Mouse (Mus musculus) limb, embryonic 13.5 days (tissue): ENCODE data around the gene Plin3. TPM values are rescaled to one million over a fixed set of nuclear protein-coding genes. Genes with fewer than 3 reads are reported as not detected.

ENCODE experiments used
- ATAC-seq: fragments of 200-750 bp; cut with Nextera tagmentation; 2 replicates; pipeline ENCODE4 v1.8.0; 2017; ENCODE audit warnings: low read depth, moderate number of reproducible peaks, moderate TSS enrichment; ENCODE audit not compliant: low FRiP score
- H3K27ac ChIP-seq: fragments of 300-500 bp; sonication (generic); 2 replicates; pipeline ENCODE4 v1.5.1; 2015; ENCODE audit warnings: inconsistent platforms, mild to moderate bottlenecking, moderate library complexity
- H3K27me3 ChIP-seq: fragments of 300-500 bp; sonication (generic); 2 replicates; pipeline ENCODE4 v1.6.1; 2015; ENCODE audit warnings: mild to moderate bottlenecking, inconsistent platforms
- H3K36me3 ChIP-seq: fragments of 300-500 bp; sonication (generic); 2 replicates; pipeline ENCODE4 v1.6.1; 2015; ENCODE audit warnings: inconsistent platforms, mild to moderate bottlenecking, moderate library complexity
- H3K4me1 ChIP-seq: fragments of 300-500 bp; sonication (generic); 2 replicates; pipeline ENCODE4 v1.6.1; 2015; ENCODE audit warnings: inconsistent platforms
- H3K4me2 ChIP-seq: fragments of 300-500 bp; sonication (generic); replicated peaks from 2 replicates; pipeline ENCODE4 v1.6.1; 2015; ENCODE audit warnings: inconsistent platforms, mild to moderate bottlenecking, moderate library complexity
- H3K4me3 ChIP-seq: fragments of 300-500 bp; sonication (generic); 2 replicates; pipeline ENCODE4 v1.5.1; 2015; ENCODE audit warnings: moderate library complexity, mild to moderate bottlenecking, inconsistent platforms
- H3K9ac ChIP-seq: fragments of 300-500 bp; sonication (generic); 2 replicates; pipeline ENCODE4 v1.6.1; 2015; ENCODE audit warnings: mild to moderate bottlenecking, inconsistent platforms
- H3K9me3 ChIP-seq: fragments of 300-500 bp; sonication (generic); 2 replicates; pipeline ENCODE4 v1.6.1; 2016; ENCODE audit warnings: inconsistent platforms
- WGBS: fragments of 180-500 bp; shearing (Covaris S2); methylation state at CpG from one replicate; pipeline ENCODE4 v1.1.7; 2015; 5-methylcytosine and 5-hydroxymethylcytosine counted together
- polyA plus RNA-seq: library from polyadenylated mRNA; unstranded; fragments of >200 nt; fragmentation: Nextera tagmentation; extraction: Ambion mirVana; gene quantifications from 2 replicates; pipeline ENCODE4 v1.2.1, GENCODE M21; 2015

Plin3 gene
- polyA plus RNA-seq, 1 experiment from 2014 or later, result 78.1 TPM

DNA sequence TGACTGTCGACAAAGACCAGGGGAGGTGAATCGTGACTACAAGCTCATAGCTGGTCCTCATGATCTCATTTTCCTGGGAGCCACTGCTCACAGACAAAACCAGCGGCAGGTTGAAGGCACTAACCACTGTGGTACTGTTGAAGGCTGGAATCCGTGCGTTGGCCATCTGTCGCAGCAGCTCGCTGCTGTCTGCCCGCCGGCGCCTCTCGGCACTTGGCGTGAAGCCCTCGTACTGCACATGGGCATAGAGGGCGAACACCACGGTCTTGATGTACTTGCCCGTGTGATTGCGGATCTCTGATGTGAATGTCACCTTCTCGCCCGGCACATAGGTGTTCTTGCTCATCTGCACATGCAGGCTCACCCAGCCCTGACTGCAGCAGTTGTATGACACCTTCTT lies 1.6 kb upstream of the Plin3 start:
- H3K4me1 ChIP-seq, result peaks cover 24% of the 10 kb centered on the region
- H3K4me3 ChIP-seq, result no peak overlapping the region
- ATAC-seq, result no peak
- H3K9me3 ChIP-seq, result no peaks in the 10 kb centered on the region
- no peak overlapping the region for H3K27ac ChIP-seq
- H3K36me3 ChIP-seq, result no peaks in the 10 kb centered on the region
- H3K9ac ChIP-seq, result no peak overlapping the region
- H3K4me2 ChIP-seq, result no peak overlapping the region
- WGBS, result 88% methylated on average over 19 of the region's 19 CpGs
- no peaks in the 10 kb centered on the region for H3K27me3 ChIP-seq

- H3K4me3 ChIP-seq, result no peak overlapping the region
- H3K27me3 ChIP-seq, result no peaks in the 10 kb centered on the region
- no peaks in the 10 kb centered on the region for H3K36me3 ChIP-seq
- H3K9me3 ChIP-seq, result no peaks in the 10 kb centered on the region
- 62% methylated on average over 1 of the region's 1 CpGs for WGBS
- H3K4me1 ChIP-seq, result peaks cover 33% of the 10 kb centered on the region
- no peak overlapping the region for H3K4me2 ChIP-seq
- ATAC-seq, result no peak
- H3K27ac ChIP-seq, result no peak overlapping the region
- no peak overlapping the region for H3K9ac ChIP-seq
Observed at GRCm38 (mm10) chr17:56293291-56293690, 618 bp upstream of the Plin3 start.

DNA sequence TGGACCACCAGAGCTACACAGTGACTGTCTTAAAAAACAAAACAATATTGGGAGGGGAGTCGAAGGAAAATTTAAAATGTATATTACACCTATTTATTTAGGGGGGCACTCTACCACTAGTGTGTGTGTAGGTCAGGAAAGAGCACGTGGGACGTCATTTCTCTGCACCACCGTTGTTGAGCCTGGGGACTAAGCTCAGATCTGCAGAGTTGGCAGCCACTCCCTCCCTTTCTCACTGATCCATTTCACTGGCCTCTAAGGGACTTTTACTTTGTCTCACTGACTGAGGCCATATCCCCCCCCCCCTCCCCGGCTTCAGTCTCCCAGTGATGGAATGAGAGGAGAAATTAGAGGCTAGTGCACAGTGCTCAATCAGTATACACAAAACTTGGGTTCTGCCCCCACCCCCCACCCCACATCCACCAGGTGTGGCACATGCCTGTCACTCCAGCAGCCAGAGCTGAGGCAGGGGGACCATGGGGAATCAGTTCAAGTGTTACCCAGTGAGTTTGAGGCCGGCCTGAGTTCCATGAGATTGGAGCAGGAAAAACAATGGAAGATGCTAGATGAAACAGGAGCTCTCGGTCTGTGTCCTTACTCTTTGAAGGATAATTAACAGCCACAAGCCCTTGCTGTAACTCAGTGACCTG lies 722 bp downstream of the Plin3 start:
- Histone ChIP-seq H3K27ac (peak overlapping the region; percentile 96), H3K27me3 (no peaks in the 10 kb centered on the region), H3K4me3 (no peak overlapping the region), H3K4me2 (peak overlapping the region; percentile 84), H3K9me3 (no peaks in the 10 kb centered on the region), H3K9ac (peak overlapping the region; percentile 0; the same call in 1 of the 2 replicates), H3K36me3 (0 out of 2 replicates have a peak, but pooled peaks cover 3% of the 10 kb centered on the region), H3K4me1 (peaks cover 41% of the 10 kb centered on the region)
- ATAC-seq, result no peak
- WGBS, result 60% methylated on average over 7 of the region's 7 CpGs

DNA sequence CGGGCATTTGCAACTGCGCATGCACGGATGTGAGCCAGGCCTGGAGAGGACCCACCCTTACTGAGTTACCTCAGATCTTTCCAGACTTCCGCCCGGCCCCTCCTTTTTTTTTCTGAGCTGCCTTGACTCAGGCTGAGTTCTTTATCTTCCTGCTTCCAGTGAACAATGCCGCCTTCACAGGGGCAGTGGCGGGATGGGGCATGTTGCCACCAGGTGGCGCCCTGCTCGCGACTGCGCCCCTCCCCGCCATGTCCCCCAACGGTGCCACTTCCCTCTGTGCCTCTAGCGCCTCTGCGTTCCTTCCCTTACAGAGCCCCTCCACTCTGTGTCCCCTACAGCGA lies 1.5 kb downstream of the Plin3 start:
- Histone ChIP-seq H3K9me3 (no peaks in the 10 kb centered on the region), H3K36me3 (peaks cover 11% of the 10 kb centered on the region), H3K4me1 (peaks cover 41% of the 10 kb centered on the region), H3K4me3 (peak overlapping the region; percentile 63), H3K27ac (peak overlapping the region; percentile 96), H3K9ac (peak overlapping the region; percentile 60), H3K4me2 (peak overlapping the region; percentile 84), H3K27me3 (no peaks in the 10 kb centered on the region)
- ATAC-seq, result peak; percentile 82
- 2% methylated on average over 16 of the region's 16 CpGs for WGBS

DNA sequence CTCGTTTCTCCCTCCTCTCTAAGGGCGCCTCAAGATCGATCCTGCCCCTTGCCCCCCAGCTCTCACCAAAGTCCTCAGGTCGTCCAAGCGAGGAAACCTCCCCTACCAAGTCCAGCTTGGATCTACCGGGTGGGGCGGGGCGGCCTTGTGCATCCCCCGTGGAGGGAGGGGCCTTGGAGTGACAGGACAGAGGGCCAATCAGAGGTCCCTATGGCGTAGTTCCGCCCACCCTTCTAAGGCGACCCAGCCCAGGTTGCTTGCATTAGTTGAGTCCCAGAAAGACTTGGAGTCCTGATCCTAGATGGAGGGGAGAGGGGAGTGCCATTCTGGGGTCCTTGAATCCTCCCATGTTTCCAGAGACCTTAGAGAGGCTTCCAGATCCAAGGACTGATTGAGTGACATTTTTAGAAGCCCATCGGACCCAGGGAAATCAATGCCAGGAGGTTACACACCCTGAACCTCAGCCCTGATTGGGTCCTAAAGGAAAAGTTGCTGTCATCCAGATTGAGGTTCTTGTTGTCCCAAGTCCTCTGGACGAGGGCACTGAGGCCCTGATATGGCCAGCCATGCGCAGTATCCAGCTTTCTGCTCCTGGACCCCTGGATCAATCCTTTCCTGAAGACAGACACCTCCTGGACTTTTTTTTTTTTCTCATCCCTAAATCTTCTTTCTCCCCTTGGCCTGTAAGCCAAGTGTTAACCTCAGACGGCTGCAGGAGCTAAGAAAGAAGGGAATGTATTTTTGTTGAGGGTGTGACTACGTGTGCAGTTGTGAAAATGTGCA lies 2.1 kb downstream of the Plin3 start:
- H3K27me3 ChIP-seq, result no peaks in the 10 kb centered on the region
- ATAC-seq, result peak; percentile 89
- H3K27ac ChIP-seq, result peak overlapping the region; percentile 96
- peak overlapping the region; percentile 84 for H3K4me2 ChIP-seq
- H3K4me1 ChIP-seq, result peaks cover 41% of the 10 kb centered on the region
- H3K9me3 ChIP-seq, result no peaks in the 10 kb centered on the region
- 1% methylated on average over 17 of the region's 17 CpGs for WGBS
- H3K9ac ChIP-seq, result peak overlapping the region; percentile 74
- H3K4me3 ChIP-seq, result peak overlapping the region; percentile 63
- H3K36me3 ChIP-seq, result peaks cover 17% of the 10 kb centered on the region

DNA sequence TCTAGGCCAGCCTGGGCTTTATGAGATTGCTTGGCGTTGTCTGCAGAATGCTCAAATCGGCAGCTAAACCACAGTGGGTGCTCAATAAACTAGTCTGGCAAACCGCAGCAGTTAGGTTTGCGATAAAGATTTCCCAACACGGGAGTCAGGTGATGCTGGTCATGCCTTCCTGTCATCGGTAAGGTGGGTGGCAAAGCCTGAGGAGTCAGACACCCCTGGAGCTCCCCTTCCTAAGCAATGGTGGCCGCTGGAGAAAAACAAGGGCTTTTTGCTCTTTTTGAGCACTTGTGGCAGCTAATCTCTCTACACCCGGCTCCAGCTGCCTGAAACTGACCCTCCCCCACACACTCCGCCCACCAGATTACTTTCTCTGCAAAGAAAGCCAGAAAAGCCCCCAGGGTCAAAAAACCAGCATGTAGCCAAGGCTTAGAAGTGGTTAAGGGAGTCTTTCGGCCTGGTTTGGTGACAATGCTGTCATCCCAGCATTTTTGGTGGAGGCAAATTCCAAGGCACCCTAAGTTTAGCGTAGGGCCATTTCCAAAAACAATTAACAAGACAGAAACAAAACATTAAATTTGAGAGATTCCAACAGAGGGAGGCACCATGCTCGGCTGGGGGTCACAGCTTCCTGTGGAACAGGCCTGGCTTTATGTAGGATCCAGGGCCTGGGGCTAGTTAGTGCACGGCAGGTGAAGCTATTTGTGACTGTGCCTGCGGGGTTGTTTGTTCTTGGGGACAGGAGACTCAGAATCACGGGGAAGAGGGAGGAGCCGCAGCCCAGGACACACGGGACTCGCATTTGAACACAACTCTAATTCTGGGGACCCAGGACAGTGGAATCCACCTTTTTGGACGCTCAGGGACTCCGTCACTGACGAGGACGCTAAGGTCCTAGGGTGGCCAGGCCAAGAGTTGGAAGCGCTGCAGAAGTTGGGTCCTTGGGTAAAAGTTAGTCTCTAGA lies 3.0 kb downstream of the Plin3 start:
- peak; percentile 3; the same call in 1 of the 2 replicates for ATAC-seq
- WGBS, result under 1% methylated on average over 23 of the region's 23 CpGs
- Histone ChIP-seq H3K9ac (peak overlapping the region; percentile 74), H3K4me1 (peaks cover 41% of the 10 kb centered on the region), H3K27ac (peak overlapping the region; percentile 96), H3K9me3 (no peaks in the 10 kb centered on the region), H3K36me3 (peaks cover 26% of the 10 kb centered on the region), H3K27me3 (no peaks in the 10 kb centered on the region), H3K4me2 (peak overlapping the region; percentile 84), H3K4me3 (peak overlapping the region; percentile 63)

- Histone ChIP-seq H3K36me3 (peaks cover 34% of the 10 kb centered on the region), H3K27me3 (no peaks in the 10 kb centered on the region), H3K27ac (peak overlapping the region; percentile 96), H3K4me3 (peak overlapping the region; percentile 63), H3K4me2 (peak overlapping the region; percentile 84), H3K4me1 (peaks cover 41% of the 10 kb centered on the region), H3K9me3 (no peaks in the 10 kb centered on the region), H3K9ac (peak overlapping the region; percentile 74)
- 37% methylated on average over 3 of the region's 3 CpGs for WGBS
- no peak for ATAC-seq
Observed at GRCm38 (mm10) chr17:56288866-56289265, 3.8 kb downstream of the Plin3 start.

GRCm38 (mm10) chr17:56287830-56288229 lies 4.8 kb downstream of the Plin3 start:
- H3K9ac ChIP-seq, result peak overlapping the region; percentile 50; the same call in 1 of the 2 replicates
- WGBS, result 57% methylated on average over 3 of the region's 3 CpGs
- no peaks in the 10 kb centered on the region for H3K9me3 ChIP-seq
- H3K4me2 ChIP-seq, result peak overlapping the region; percentile 84
- H3K4me1 ChIP-seq, result peaks cover 41% of the 10 kb centered on the region
- peaks cover 43% of the 10 kb centered on the region for H3K36me3 ChIP-seq
- no peak overlapping the region; the same call in 1 of the 2 replicates for H3K27ac ChIP-seq
- no peaks in the 10 kb centered on the region for H3K27me3 ChIP-seq
- H3K4me3 ChIP-seq, result peak overlapping the region; percentile 1
- ATAC-seq, result no peak

DNA sequence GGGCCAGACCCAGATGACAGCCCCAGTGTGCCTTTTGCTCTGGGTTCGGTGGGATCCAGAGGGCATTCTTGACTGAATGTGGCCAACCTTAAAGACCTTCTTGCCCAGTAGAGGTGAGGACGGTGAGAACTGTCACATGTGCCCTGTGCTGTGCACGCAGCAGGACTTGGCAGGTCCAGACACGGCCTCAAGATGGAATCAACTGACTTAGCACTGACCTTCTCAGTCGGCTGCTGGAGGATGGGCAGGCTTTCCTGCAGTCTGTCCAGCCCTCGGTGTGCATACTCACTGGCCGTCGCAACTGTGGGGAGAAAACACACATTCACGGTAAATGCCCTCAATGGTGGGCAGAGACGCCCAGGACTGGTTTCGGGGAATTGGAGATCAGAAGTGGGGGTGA lies 6.7 kb downstream of the Plin3 start:
- Histone ChIP-seq H3K36me3 (peaks cover 59% of the 10 kb centered on the region), H3K27ac (no peak overlapping the region), H3K4me3 (no peak overlapping the region), H3K4me1 (peaks cover 29% of the 10 kb centered on the region), H3K9me3 (no peaks in the 10 kb centered on the region), H3K9ac (no peak overlapping the region), H3K27me3 (no peaks in the 10 kb centered on the region), H3K4me2 (no peak overlapping the region)
- ATAC-seq, result no peak
- WGBS, result 93% methylated on average over 11 of the region's 11 CpGs

GRCm38 (mm10) chr17:56283316-56283715 lies 9.4 kb downstream of the Plin3 start:
- ATAC-seq, result no peak
- Histone ChIP-seq H3K9me3 (no peaks in the 10 kb centered on the region), H3K27ac (no peak overlapping the region; the same call in 1 of the 2 replicates), H3K4me3 (no peak overlapping the region), H3K4me2 (no peak overlapping the region), H3K4me1 (peaks cover 8% of the 10 kb centered on the region), H3K27me3 (no peaks in the 10 kb centered on the region), H3K9ac (no peak overlapping the region), H3K36me3 (peaks cover 76% of the 10 kb centered on the region)
- WGBS, result 93% methylated on average over 8 of the region's 8 CpGs

- no peaks in the 10 kb centered on the region for H3K27me3 ChIP-seq
- no peak overlapping the region for H3K9ac ChIP-seq
- H3K9me3 ChIP-seq, result no peaks in the 10 kb centered on the region
- H3K4me2 ChIP-seq, result no peak overlapping the region
- WGBS, result 81% methylated on average over 4 of the region's 4 CpGs
- H3K4me1 ChIP-seq, result peaks cover 3% of the 10 kb centered on the region
- no peak overlapping the region; the same call in 1 of the 2 replicates for H3K27ac ChIP-seq
- no peak for ATAC-seq
- H3K4me3 ChIP-seq, result no peak overlapping the region
- peaks cover 81% of the 10 kb centered on the region for H3K36me3 ChIP-seq
Observed at GRCm38 (mm10) chr17:56282802-56283201, 9.9 kb downstream of the Plin3 start.
